Mouse (Mus musculus) stomach, embryonic 15.5 days (tissue): ENCODE results near the gene Mrpl39. TPM values are rescaled to one million over a fixed set of nuclear protein-coding genes. Genes with fewer than 3 reads are reported as not detected.

Source experiments
- ATAC-seq: fragments of 200-750 bp; cut with Nextera tagmentation; 2 replicates; pipeline ENCODE4 v1.8.0; 2017; ENCODE audit warnings: low read depth, moderate number of reproducible peaks, moderate TSS enrichment; ENCODE audit not compliant: insufficient read depth, low FRiP score
- H3K27ac ChIP-seq: fragments of 300-500 bp; sonication (generic); 2 replicates; pipeline ENCODE4 v1.5.1; 2015; ENCODE audit warnings: mild to moderate bottlenecking, inconsistent platforms
- H3K27me3 ChIP-seq: fragments of 300-500 bp; sonication (generic); replicated peaks from 2 replicates; pipeline ENCODE4 v1.6.1; 2015; ENCODE audit warnings: inconsistent platforms
- H3K36me3 ChIP-seq: fragments of 300-500 bp; sonication (generic); 2 replicates; pipeline ENCODE4 v1.6.1; 2015; ENCODE audit warnings: inconsistent platforms
- H3K4me1 ChIP-seq: fragments of 300-500 bp; sonication (generic); 2 replicates; pipeline ENCODE4 v1.6.1; 2015; ENCODE audit warnings: inconsistent platforms
- H3K4me2 ChIP-seq: fragments of 300-500 bp; sonication (generic); 2 replicates; pipeline ENCODE4 v1.6.1; 2015; ENCODE audit warnings: mild to moderate bottlenecking, inconsistent platforms
- H3K4me3 ChIP-seq: fragments of 300-500 bp; sonication (generic); replicated peaks from 2 replicates; pipeline ENCODE4 v1.5.1; 2015; ENCODE audit warnings: inconsistent platforms
- H3K9ac ChIP-seq: fragments of 300-500 bp; sonication (generic); 2 replicates; pipeline ENCODE4 v1.6.1; 2015; ENCODE audit warnings: inconsistent platforms
- H3K9me3 ChIP-seq: fragments of 300-500 bp; sonication (generic); 2 replicates; pipeline ENCODE4 v1.6.1; 2016; ENCODE audit warnings: inconsistent platforms
- WGBS: fragments of 180-500 bp; shearing (Covaris S2); methylation state at CpG from one replicate; pipeline ENCODE4 v1.1.7; 2015; 5-methylcytosine and 5-hydroxymethylcytosine counted together
- polyA plus RNA-seq: library from polyadenylated mRNA; unstranded; fragments of >200 nt; fragmentation: Nextera tagmentation; extraction: Ambion mirVana; gene quantifications from 2 replicates; pipeline ENCODE4 v1.2.1, GENCODE M21; 2015

Mrpl39 gene
- polyA plus RNA-seq, 1 experiment from 2014 or later, result 41.9 TPM

- Histone ChIP-seq H3K9ac (no peak overlapping the region), H3K4me3 (no peak overlapping the region), H3K4me2 (no peak overlapping the region), H3K9me3 (no peaks in the 10 kb centered on the region), H3K27ac (no peak overlapping the region), H3K4me1 (no peaks in the 10 kb centered on the region), H3K36me3 (peaks cover 24% of the 10 kb centered on the region), H3K27me3 (no peaks in the 10 kb centered on the region)
- ATAC-seq, result no peak
- 93% methylated on average over 2 of the region's 2 CpGs for WGBS
Observed at GRCm38 (mm10) chr16:84720670-84721069, 14.9 kb downstream of the Mrpl39 start.

- Histone ChIP-seq H3K27me3 (no peaks in the 10 kb centered on the region), H3K9ac (no peak overlapping the region), H3K4me2 (no peak overlapping the region), H3K36me3 (peaks cover 16% of the 10 kb centered on the region), H3K4me3 (no peak overlapping the region), H3K9me3 (no peaks in the 10 kb centered on the region), H3K4me1 (no peaks in the 10 kb centered on the region), H3K27ac (no peak overlapping the region)
- no peak for ATAC-seq
- 93% methylated on average over 4 of the region's 4 CpGs for WGBS
Observed at GRCm38 (mm10) chr16:84718250-84718649, 17.3 kb downstream of the Mrpl39 start.

- peaks cover 16% of the 10 kb centered on the region for H3K36me3 ChIP-seq
- no peak overlapping the region for H3K9ac ChIP-seq
- H3K27me3 ChIP-seq, result no peaks in the 10 kb centered on the region
- H3K4me2 ChIP-seq, result no peak overlapping the region
- no peak for ATAC-seq
- 93% methylated on average over 10 of the region's 10 CpGs for WGBS
- no peak overlapping the region for H3K4me3 ChIP-seq
- H3K9me3 ChIP-seq, result no peaks in the 10 kb centered on the region
- H3K27ac ChIP-seq, result no peak overlapping the region
- H3K4me1 ChIP-seq, result no peaks in the 10 kb centered on the region
Observed at GRCm38 (mm10) chr16:84717618-84718248, 17.8 kb downstream of the Mrpl39 start.

- no peak overlapping the region for H3K27ac ChIP-seq
- 91% methylated on average over 13 of the region's 13 CpGs for WGBS
- H3K9me3 ChIP-seq, result no peaks in the 10 kb centered on the region
- H3K4me2 ChIP-seq, result no peak overlapping the region
- H3K36me3 ChIP-seq, result peaks cover 9% of the 10 kb centered on the region
- no peak for ATAC-seq
- no peaks in the 10 kb centered on the region for H3K4me1 ChIP-seq
- H3K9ac ChIP-seq, result no peak overlapping the region
- H3K27me3 ChIP-seq, result no peaks in the 10 kb centered on the region
- no peak overlapping the region for H3K4me3 ChIP-seq
Observed at GRCm38 (mm10) chr16:84716724-84717617, 18.6 kb downstream of the Mrpl39 start.

GRCm38 (mm10) chr16:84716197-84716596, 19.3 kb downstream of the Mrpl39 start:
- H3K27ac ChIP-seq, result no peak overlapping the region
- 77% methylated on average over 7 of the region's 7 CpGs for WGBS
- no peaks in the 10 kb centered on the region for H3K27me3 ChIP-seq
- no peak overlapping the region for H3K9ac ChIP-seq
- H3K36me3 ChIP-seq, result 0 out of 2 replicates have a peak, but pooled peaks cover 2% of the 10 kb centered on the region
- H3K4me2 ChIP-seq, result no peak overlapping the region
- H3K9me3 ChIP-seq, result no peaks in the 10 kb centered on the region
- no peaks in the 10 kb centered on the region for H3K4me1 ChIP-seq
- ATAC-seq, result no peak
- H3K4me3 ChIP-seq, result no peak overlapping the region

- Histone ChIP-seq H3K9ac (no peak overlapping the region), H3K9me3 (no peaks in the 10 kb centered on the region), H3K27me3 (no peaks in the 10 kb centered on the region), H3K36me3 (no peaks in the 10 kb centered on the region), H3K4me3 (no peak overlapping the region), H3K4me2 (no peak overlapping the region), H3K4me1 (no peaks in the 10 kb centered on the region), H3K27ac (no peak overlapping the region)
- no peak for ATAC-seq
- WGBS, result 89% methylated on average over 6 of the region's 6 CpGs
Observed at GRCm38 (mm10) chr16:84714978-84715377, 20.6 kb downstream of the Mrpl39 start.

- Histone ChIP-seq H3K4me2 (no peak overlapping the region), H3K27me3 (no peaks in the 10 kb centered on the region), H3K27ac (no peak overlapping the region), H3K4me3 (no peak overlapping the region), H3K36me3 (no peaks in the 10 kb centered on the region), H3K4me1 (no peaks in the 10 kb centered on the region), H3K9me3 (no peaks in the 10 kb centered on the region), H3K9ac (no peak overlapping the region)
- ATAC-seq, result no peak
- WGBS, result 76% methylated on average over 4 of the region's 4 CpGs
Observed at GRCm38 (mm10) chr16:84713926-84714325, 21.6 kb downstream of the Mrpl39 start.

GRCm38 (mm10) chr16:84713156-84713555, 22.4 kb downstream of the Mrpl39 start:
- H3K4me3 ChIP-seq, result no peak overlapping the region
- H3K9me3 ChIP-seq, result no peaks in the 10 kb centered on the region
- H3K4me1 ChIP-seq, result no peaks in the 10 kb centered on the region
- H3K27me3 ChIP-seq, result no peaks in the 10 kb centered on the region
- H3K4me2 ChIP-seq, result no peak overlapping the region
- H3K36me3 ChIP-seq, result no peaks in the 10 kb centered on the region
- no peak for ATAC-seq
- H3K27ac ChIP-seq, result no peak overlapping the region
- 67% methylated on average over 4 of the region's 4 CpGs for WGBS
- H3K9ac ChIP-seq, result no peak overlapping the region

- ATAC-seq, result no peak
- H3K4me3 ChIP-seq, result no peak overlapping the region
- no peak overlapping the region for H3K9ac ChIP-seq
- H3K27ac ChIP-seq, result no peak overlapping the region
- no peak overlapping the region for H3K4me2 ChIP-seq
- no peaks in the 10 kb centered on the region for H3K4me1 ChIP-seq
- H3K27me3 ChIP-seq, result 0 out of 2 replicates have a peak, but pooled peaks cover 3% of the 10 kb centered on the region
- no peaks in the 10 kb centered on the region for H3K36me3 ChIP-seq
- no peaks in the 10 kb centered on the region for H3K9me3 ChIP-seq
- 74% methylated on average over 2 of the region's 2 CpGs for WGBS
Observed at GRCm38 (mm10) chr16:84708649-84709048, 26.9 kb downstream of the Mrpl39 start.

GRCm38 (mm10) chr16:84707802-84708201, 27.7 kb downstream of the Mrpl39 start:
- no peak overlapping the region for H3K27ac ChIP-seq

GRCm38 (mm10) chr16:84706571-84706970, 29.0 kb downstream of the Mrpl39 start:
- ATAC-seq, result no peak
- no peak overlapping the region for H3K4me2 ChIP-seq
- H3K4me1 ChIP-seq, result peaks cover 5% of the 10 kb centered on the region; the same call in 1 of the 2 replicates
- H3K27ac ChIP-seq, result no peak overlapping the region
- no peak overlapping the region for H3K4me3 ChIP-seq
- no peak overlapping the region for H3K9ac ChIP-seq
- 0 out of 2 replicates have a peak, but pooled peaks cover 7% of the 10 kb centered on the region for H3K27me3 ChIP-seq
- H3K9me3 ChIP-seq, result no peaks in the 10 kb centered on the region
- WGBS, result 82% methylated on average over 6 of the region's 6 CpGs
- H3K36me3 ChIP-seq, result no peaks in the 10 kb centered on the region

More at GRCm38 (mm10) chr16:84707802-84708201, 27.7 kb downstream of the Mrpl39 start:
- Histone ChIP-seq H3K27me3 (0 out of 2 replicates have a peak, but pooled peaks cover 7% of the 10 kb centered on the region), H3K4me2 (no peak overlapping the region), H3K36me3 (no peaks in the 10 kb centered on the region), H3K4me3 (no peak overlapping the region), H3K9me3 (no peaks in the 10 kb centered on the region), H3K9ac (no peak overlapping the region), H3K4me1 (peaks cover 5% of the 10 kb centered on the region; the same call in 1 of the 2 replicates)
- WGBS, result 78% methylated on average over 4 of the region's 4 CpGs
- ATAC-seq, result no peak

- Histone ChIP-seq H3K9ac (no peak overlapping the region), H3K9me3 (no peaks in the 10 kb centered on the region), H3K4me2 (no peak overlapping the region), H3K27me3 (0 out of 2 replicates have a peak, but pooled peaks cover 7% of the 10 kb centered on the region), H3K4me1 (peaks cover 5% of the 10 kb centered on the region; the same call in 1 of the 2 replicates), H3K27ac (no peak overlapping the region), H3K4me3 (no peak overlapping the region), H3K36me3 (no peaks in the 10 kb centered on the region)
- ATAC-seq, result no peak
- WGBS, result 78% methylated on average over 5 of the region's 5 CpGs
Observed at GRCm38 (mm10) chr16:84705507-84705906, 30.0 kb downstream of the Mrpl39 start.
